Mouse (Mus musculus): ENCODE measurements at regions not wholly inside any gene's neighbourhood (a gene's known extent, or its start where the extent isn't known, plus 50 kb on each side); places are given as distances from the start of the nearest gene placed in this dataset.
"Not testable (repeated sequence)": the region's sequence is repeated elsewhere in the genome, so short reads cannot be mapped to it uniquely, and the experiment has no call there.

GRCm38 (mm10) chr8:15670722-15671121 lies 624.8 kb upstream of the BB014433 start:
- Histone ChIP-seq H3K27ac (no peak overlapping the region), H3K4me3 (no peak overlapping the region)
- no peak for TF ChIP-seq CTCF (IDR thresholded peaks at IDR 0.05)
- no peak for DNase-seq (ENCODE audit: extremely low spot score in 1 of 2, low spot score in 2 of 2)
- intact Hi-C loops (cut with DNase I): no loop called here

- Histone ChIP-seq H3K27ac (no peak overlapping the region), H3K4me3 (no peak overlapping the region)
- no peak for DNase-seq (ENCODE audit: extremely low spot score in 1 of 2, low spot score in 2 of 2)
- no peak for TF ChIP-seq CTCF (IDR thresholded peaks at IDR 0.05)
- intact Hi-C loops (cut with DNase I): no loop called here
Measured at GRCm38 (mm10) chr8:15670298-15670697, 624.4 kb upstream of the BB014433 start.

DNA sequence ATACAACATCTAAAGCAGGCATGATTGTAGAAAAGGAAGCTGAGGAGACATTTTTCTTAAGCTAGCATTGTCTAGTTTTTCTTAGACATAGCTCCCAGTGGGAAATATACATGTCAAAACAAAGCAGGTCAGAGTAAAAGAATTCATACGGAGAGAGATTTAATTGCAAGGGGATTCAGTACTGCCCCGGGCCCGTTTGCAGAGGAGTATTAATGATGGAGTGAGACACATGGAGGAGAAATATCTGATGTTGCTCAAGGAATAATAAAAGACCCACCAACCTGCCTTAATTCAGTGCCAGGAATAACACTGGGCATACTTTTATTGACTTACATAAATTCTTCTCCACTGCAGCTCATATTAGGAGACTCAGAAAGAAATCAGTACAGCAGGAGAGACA lies 623.6 kb upstream of the BB014433 start:
- intact Hi-C loops (cut with DNase I): no loop called here
- Histone ChIP-seq H3K4me3 (no peak overlapping the region), H3K27ac (no peak overlapping the region)
- no peak for DNase-seq (ENCODE audit: extremely low spot score in 1 of 2, low spot score in 2 of 2)
- TF ChIP-seq CTCF (IDR thresholded peaks at IDR 0.05): no peak

DNA sequence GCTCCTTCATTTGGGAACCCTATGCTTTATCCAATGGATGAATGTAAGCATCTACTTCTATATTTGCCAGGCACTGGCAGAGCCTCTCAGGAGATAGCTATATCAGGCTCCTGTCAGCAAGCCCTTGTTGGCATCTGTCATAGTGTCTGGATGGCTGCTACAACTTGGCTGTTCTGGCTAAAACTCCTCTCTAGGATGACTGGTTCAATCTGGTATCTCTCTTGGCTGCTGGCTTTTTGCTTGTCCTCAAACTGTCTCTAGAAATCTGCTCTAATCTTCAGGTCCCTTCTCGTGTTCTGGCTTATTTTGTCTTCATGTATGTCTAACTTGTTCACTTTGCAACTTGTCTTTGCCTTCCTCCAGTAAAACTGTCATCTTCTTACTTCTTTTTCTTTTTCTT lies 614.7 kb upstream of the BB014433 start:
- intact Hi-C loops (cut with DNase I): no loop called here
- Histone ChIP-seq H3K27ac (no peak overlapping the region), H3K4me3 (no peak overlapping the region)
- DNase-seq (ENCODE audit: extremely low spot score in 1 of 2, low spot score in 2 of 2): no peak
- TF ChIP-seq CTCF (IDR thresholded peaks at IDR 0.05): no peak

GRCm38 (mm10) chr8:15634769-15635366 lies 589.0 kb upstream of the BB014433 start:
- Histone ChIP-seq H3K4me3 (no peak overlapping the region), H3K27ac (no peak overlapping the region)
- no peak for DNase-seq (ENCODE audit: extremely low spot score in 1 of 2, low spot score in 2 of 2)
- intact Hi-C loops (cut with DNase I): no loop called here
- no peak for TF ChIP-seq CTCF (IDR thresholded peaks at IDR 0.05)

- intact Hi-C loops (cut with DNase I): loop anchor here (5.0 kb wide), 1 partner anchor 56 kb away; no protein-coding TSS in a partner anchor
- DNase-seq (ENCODE audit: extremely low spot score in 1 of 2, low spot score in 2 of 2): no peak
- Histone ChIP-seq H3K4me3 (no peak overlapping the region), H3K27ac (no peak overlapping the region; the same call in 1 of the 2 replicates)
- no peak for TF ChIP-seq CTCF (IDR thresholded peaks at IDR 0.05)
Measured at GRCm38 (mm10) chr8:15628584-15628983, 582.7 kb upstream of the BB014433 start.

DNA sequence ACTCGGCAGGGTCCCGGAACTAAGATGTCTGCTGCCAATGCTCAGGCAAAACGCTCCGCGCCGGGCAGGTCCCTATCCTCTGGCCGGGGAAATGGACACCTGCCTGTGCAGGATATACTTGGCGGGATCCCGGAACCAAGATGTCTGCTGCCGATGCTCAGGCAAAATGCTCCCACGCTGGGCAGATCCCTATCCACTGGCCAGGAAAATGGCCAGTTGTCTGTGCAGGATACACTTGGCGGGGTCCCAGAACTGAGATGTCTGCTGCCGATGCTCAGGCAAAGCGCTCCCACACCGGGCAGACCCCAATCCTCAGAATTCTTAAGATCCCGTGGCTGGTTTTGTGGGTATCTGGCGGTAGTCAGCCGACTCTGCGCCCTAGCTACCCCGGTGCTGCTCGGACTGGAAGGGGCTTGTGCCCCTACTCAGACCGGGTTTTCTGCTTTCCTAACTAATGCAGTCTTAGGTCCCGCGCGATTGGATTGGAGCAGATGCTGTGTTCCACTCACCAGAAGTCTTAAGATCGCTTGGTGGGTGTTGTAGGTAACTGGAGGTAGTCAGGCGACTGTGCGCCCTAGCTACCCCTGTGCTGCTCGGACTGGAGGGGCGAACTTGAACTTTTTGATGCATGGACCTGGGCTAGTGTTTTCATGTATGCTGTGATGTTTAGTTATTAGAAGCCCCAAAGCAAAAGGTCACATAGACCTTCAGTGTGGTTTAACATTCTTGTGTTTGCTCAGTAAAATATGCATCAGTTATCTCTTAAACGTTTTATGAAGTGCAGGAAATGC lies 577.9 kb upstream of the BB014433 start:
- DNase-seq (ENCODE audit: extremely low spot score in 1 of 2, low spot score in 2 of 2); intact Hi-C loops (cut with DNase I); H3K4me3 ChIP-seq; H3K27ac ChIP-seq: not testable (repeated sequence)

DNA sequence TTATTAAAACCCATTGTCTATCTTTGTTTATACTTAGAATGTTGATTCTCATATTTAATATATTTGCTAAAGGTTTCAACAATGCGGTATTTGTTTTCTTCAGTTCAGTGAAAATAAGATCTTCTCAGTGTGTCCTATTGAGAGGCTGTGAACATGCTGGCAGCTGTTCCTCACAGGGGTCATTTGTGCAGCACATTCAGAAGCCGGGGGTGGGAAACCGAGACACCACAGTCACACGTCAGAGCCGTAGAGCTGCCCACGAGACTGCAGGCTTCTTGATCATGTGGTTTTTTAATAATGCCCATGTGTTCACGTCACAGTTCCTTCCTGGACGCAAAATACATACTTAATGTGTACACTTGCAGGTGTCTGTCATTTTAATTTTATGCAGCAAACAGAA lies 564.3 kb upstream of the BB014433 start:
- DNase-seq (ENCODE audit: extremely low spot score in 1 of 2, low spot score in 2 of 2): no peak
- H3K4me3 ChIP-seq: no peak overlapping the region
- intact Hi-C loops (cut with DNase I): no loop called here
- TF ChIP-seq CTCF (IDR thresholded peaks at IDR 0.05): no peak
- H3K27ac ChIP-seq: no peak overlapping the region

DNA sequence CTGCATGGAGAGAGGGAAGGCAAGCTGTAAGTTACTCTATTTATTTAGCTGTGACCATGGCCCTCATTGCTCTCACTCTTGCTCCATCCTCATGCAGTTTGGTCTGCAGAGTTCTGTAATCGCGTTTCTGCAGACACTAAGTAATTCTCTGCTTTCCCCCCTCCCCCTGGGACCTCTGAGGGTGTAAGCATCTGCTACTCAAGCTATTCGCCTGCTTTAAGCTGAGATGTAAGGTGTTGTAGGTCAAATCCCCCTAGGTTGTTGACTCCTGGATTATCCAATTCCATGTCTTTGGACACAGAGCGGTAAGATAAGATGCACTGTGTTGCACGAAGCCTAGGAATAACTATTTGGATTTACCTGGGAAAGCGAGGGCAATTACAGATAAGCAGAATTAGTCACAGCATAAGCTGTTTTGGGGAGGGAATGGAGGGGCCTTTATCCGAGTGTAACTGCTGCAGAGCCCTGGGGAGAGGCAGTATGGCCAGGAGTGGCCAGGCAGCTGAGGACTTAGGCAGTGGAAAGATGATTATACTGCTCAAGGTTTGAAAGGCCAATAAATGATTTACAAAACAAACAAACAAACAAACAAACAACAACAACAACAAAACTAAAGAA lies 561.8 kb upstream of the BB014433 start:
- intact Hi-C loops (cut with DNase I): no loop called here
- TF ChIP-seq CTCF (IDR thresholded peaks at IDR 0.05): no peak
- DNase-seq (ENCODE audit: extremely low spot score in 1 of 2, low spot score in 2 of 2): no peak
- Histone ChIP-seq H3K4me3 (no peak overlapping the region), H3K27ac (no peak overlapping the region)

- intact Hi-C loops (cut with DNase I): loop anchor here (1.0 kb wide), 1 partner anchor 128 kb away; no protein-coding TSS in a partner anchor
- peak in 1 of 2 experiments; percentile 47 for DNase-seq (ENCODE audit: extremely low spot score in 1 of 2, low spot score in 2 of 2)
- TF ChIP-seq CTCF (IDR thresholded peaks at IDR 0.05): peak; percentile 60
- H3K4me3 ChIP-seq: no peak overlapping the region
- no peak overlapping the region for H3K27ac ChIP-seq
Measured at GRCm38 (mm10) chr8:15601531-15601930, 555.7 kb upstream of the BB014433 start.

DNA sequence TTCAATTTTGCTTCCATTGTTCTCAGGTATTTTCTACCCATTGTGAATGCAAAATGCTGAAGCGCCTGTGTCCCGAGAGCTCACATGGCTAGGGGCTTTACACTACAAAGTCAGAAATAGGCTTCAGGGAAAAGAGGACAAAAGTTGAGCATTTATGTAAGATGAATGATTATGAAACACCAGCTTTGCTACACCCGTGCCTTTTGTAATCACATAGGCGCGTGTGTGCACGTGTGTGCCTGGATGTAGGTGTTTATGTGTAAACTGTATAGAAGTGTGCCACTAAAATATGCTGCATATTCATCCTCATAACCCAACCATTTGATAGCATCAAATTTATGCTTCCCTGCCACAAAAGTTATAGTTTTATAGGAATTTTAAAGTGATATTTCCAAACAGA lies 547.2 kb upstream of the BB014433 start:
- Histone ChIP-seq H3K4me3 (no peak overlapping the region), H3K27ac (peak overlapping the region; percentile 73)
- TF ChIP-seq CTCF (IDR thresholded peaks at IDR 0.05): no peak
- DNase-seq (ENCODE audit: extremely low spot score in 1 of 2, low spot score in 2 of 2): no peak
- intact Hi-C loops (cut with DNase I): loop anchor here (2.0 kb wide), 1 partner anchor 96 kb away; no protein-coding TSS in a partner anchor

DNA sequence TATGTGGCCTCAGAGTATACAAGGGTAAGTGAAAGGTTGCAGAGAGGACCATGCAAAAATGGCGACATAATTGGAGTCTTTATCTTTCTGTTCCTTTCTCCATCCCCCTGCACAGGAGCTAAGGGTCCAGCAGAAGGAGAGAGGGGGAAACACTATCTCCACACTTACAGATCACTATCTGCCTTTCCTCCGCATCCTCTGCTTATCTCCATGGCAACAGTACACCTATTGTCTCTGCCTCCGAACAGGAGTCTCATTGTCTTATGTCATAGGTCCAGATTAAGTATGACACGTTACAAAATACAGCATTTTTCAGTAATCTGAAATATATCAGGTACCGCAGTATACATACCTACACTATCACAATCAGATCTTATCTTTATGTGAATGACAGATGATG lies 537.9 kb upstream of the BB014433 start:
- Histone ChIP-seq H3K4me3 (no peak overlapping the region), H3K27ac (no peak overlapping the region)
- no peak for DNase-seq (ENCODE audit: extremely low spot score in 1 of 2, low spot score in 2 of 2)
- intact Hi-C loops (cut with DNase I): no loop called here
- no peak for TF ChIP-seq CTCF (IDR thresholded peaks at IDR 0.05)
